Mouse (Mus musculus) embryo, embryonic 9.5 days (tissue): Measurements from ENCODE around the gene Anxa11.
"Not testable (repeated sequence)": the region's sequence is repeated elsewhere in the genome, so short reads cannot be mapped to it uniquely, and the experiment has no call there.

Source experiments
- DNase-seq: peaks from one replicate; pipeline ENCODE4 v3.0.0-alpha.2; 2017; ENCODE audit errors: extremely low spot score

Gene Anxa11

GRCm38 (mm10) chr14:25869135-25869878, 27.4 kb downstream of the Anxa11 start:
- DNase-seq, result no peak

- no peak for DNase-seq
These were observed 30.8 kb downstream of the Anxa11 start for GRCm38 (mm10) chr14:25872461-25873415.

- DNase-seq, result not testable (repeated sequence)
These were observed 34.7 kb downstream of the Anxa11 start for GRCm38 (mm10) chr14:25876640-25877039.

GRCm38 (mm10) chr14:25881769-25882168, 39.8 kb downstream of the Anxa11 start:
- not testable (repeated sequence) for DNase-seq

GRCm38 (mm10) chr14:25885886-25886285, 43.9 kb downstream of the Anxa11 start:
- not testable (repeated sequence) for DNase-seq

- not testable (repeated sequence) for DNase-seq
These were observed 52.6 kb downstream of the Anxa11 start for GRCm38 (mm10) chr14:25894566-25894965.

- not testable (repeated sequence) for DNase-seq
These were observed 53.7 kb downstream of the Anxa11 start for GRCm38 (mm10) chr14:25895686-25896085.

- not testable (repeated sequence) for DNase-seq
These were observed 61.0 kb downstream of the Anxa11 start, which contains the start of gene Plac9a for GRCm38 (mm10) chr14:25903000-25903399. TSS of gene Plac9a (minus strand) at chr14:25903100.

GRCm38 (mm10) chr14:25905243-25905642, 63.3 kb downstream of the Anxa11 start:
- not testable (repeated sequence) for DNase-seq

- not testable (repeated sequence) for DNase-seq
These were observed 65.3 kb downstream of the Anxa11 start for GRCm38 (mm10) chr14:25907272-25907671.

- not testable (repeated sequence) for DNase-seq
These were observed 67.0 kb downstream of the Anxa11 start for GRCm38 (mm10) chr14:25908976-25909375.

- not testable (repeated sequence) for DNase-seq
These were observed 76.6 kb downstream of the Anxa11 start for GRCm38 (mm10) chr14:25918427-25919170.

- DNase-seq, result not testable (repeated sequence)
These were observed 85.0 kb downstream of the Anxa11 start for GRCm38 (mm10) chr14:25926814-25927561.

GRCm38 (mm10) chr14:25927562-25927881, 85.6 kb downstream of the Anxa11 start, which contains the start of gene Tmem254a:
TSS of gene Tmem254a (minus strand) at chr14:25927672.
- not testable (repeated sequence) for DNase-seq
